Mouse (Mus musculus) liver, embryonic 14.5 days (tissue): ENCODE data around the gene Gm884.

Experiments used
- CTCF ChIP-seq: IDR thresholded peaks from 2 replicates; pipeline ENCODE4 v1.5.1; 2016; ENCODE audit warnings: antibody characterized with exemption, low read depth, control low read depth
- EP300 ChIP-seq: IDR thresholded peaks from 2 replicates; pipeline ENCODE4 v1.6.1; 2016; ENCODE audit warnings: antibody characterized with exemption, low read depth

- no peak for TF ChIP-seq CTCF
- TF ChIP-seq EP300, result no peak
These were observed 35.6 kb upstream of the Gm884 start for GRCm38 (mm10) chr11:103656520-103656919.
